Mouse (Mus musculus) MEL (cell line): ENCODE results near the gene Cnn2.

Experiments
- CHD2 ChIP-seq: IDR thresholded peaks from 2 replicates; pipeline ENCODE4 v1.6.1; 2011; ENCODE audit warnings: low read length, improper control_type of control experiment
- CTCF ChIP-seq, 3 experiments: IDR thresholded peaks in 2 of 3; conservative IDR thresholded peaks in 1 of 3; 2 replicates each; pipeline ENCODE4 v1.5.1; 2011 to 2012; ENCODE audit warnings: low read length in 3 of 3, low read depth in 2 of 3, mild to moderate bottlenecking in 2 of 3, improper control_type of control experiment in 1 of 3, inconsistent platforms in 1 of 3, mixed read lengths in 1 of 3, moderate library complexity in 1 of 3; ENCODE audit not compliant: control insufficient read depth in 1 of 3, insufficient read depth in 1 of 3, poor library complexity in 1 of 3, severe bottlenecking in 1 of 3
- EP300 ChIP-seq, 2 experiments: IDR thresholded peaks; 2 replicates each; pipeline ENCODE4 v1.6.1; 2011; ENCODE audit warnings: improper control_type of control experiment in 2 of 2, low read length in 2 of 2, low read depth in 1 of 2, mild to moderate bottlenecking in 1 of 2
- MAX ChIP-seq: IDR thresholded peaks from 2 replicates; pipeline ENCODE4 v1.6.1; 2011; ENCODE audit warnings: low read length, improper control_type of control experiment
- MYB ChIP-seq: IDR thresholded peaks from 2 replicates; pipeline ENCODE4 v1.6.1; 2011; ENCODE audit warnings: mild to moderate bottlenecking, low read depth, low read length, improper control_type of control experiment
- POLR2A ChIP-seq, 2 experiments: IDR thresholded peaks; 2 replicates each; pipeline ENCODE4 v1.6.1; 2011 to 2012; ENCODE audit warnings: low read length in 2 of 2, mild to moderate bottlenecking in 2 of 2, control low read depth in 1 of 2, improper control_type of control experiment in 1 of 2, low read depth in 1 of 2, moderate library complexity in 1 of 2; ENCODE audit not compliant: control insufficient read depth in 1 of 2, insufficient read depth in 1 of 2, poor library complexity in 1 of 2
- SMC3 ChIP-seq: IDR thresholded peaks from 2 replicates; pipeline ENCODE4 v1.6.1; 2011; ENCODE audit warnings: low read depth, low read length, improper control_type of control experiment
- TBP ChIP-seq: IDR thresholded peaks from 2 replicates; pipeline ENCODE4 v1.8.0; 2011; ENCODE audit warnings: low read depth, low read length, improper control_type of control experiment
- USF1 ChIP-seq: IDR thresholded peaks from 2 replicates; pipeline ENCODE4 v1.6.1; 2014; ENCODE audit warnings: low read depth, mild to moderate bottlenecking, inconsistent platforms, low read length, improper control_type of control experiment, moderate library complexity
- ZNF384 ChIP-seq: IDR thresholded peaks from 2 replicates; pipeline ENCODE4 v1.6.1; 2012; ENCODE audit warnings: low read depth, mild to moderate bottlenecking, inconsistent platforms, low read length, improper control_type of control experiment

GRCm38 (mm10) chr10:79969124-79969568 lies 19.2 kb upstream of the Cnn2 start:
- TF ChIP-seq CTCF (IDR thresholded peaks at IDR 0.05 in 2 of 3, conservative IDR thresholded peaks at IDR 0.05 in 1 of 3; ENCODE audit: control insufficient read depth in 1 of 3, insufficient read depth in 1 of 3, low read depth in 2 of 3, low read length in 3 of 3, poor library complexity in 1 of 3, severe bottlenecking in 1 of 3), result no peak
- peak in 1 of 2 experiments; percentile 18; a peak in 1 of 4 replicates for TF ChIP-seq POLR2A (IDR thresholded peaks at IDR 0.05; ENCODE audit: control insufficient read depth in 1 of 2, insufficient read depth in 1 of 2, low read depth in 1 of 2, low read length in 2 of 2, poor library complexity in 1 of 2)
- TF ChIP-seq ZNF384, result no peak
- no peak for TF ChIP-seq MAX
- TF ChIP-seq EP300 (IDR thresholded peaks at IDR 0.05; ENCODE audit: low read depth in 1 of 2, low read length in 2 of 2), result no peak
- no peak for TF ChIP-seq USF1
- no peak for TF ChIP-seq TBP
- no peak for TF ChIP-seq CHD2
- no peak for TF ChIP-seq SMC3
- TF ChIP-seq MYB, result no peak
